Mouse (Mus musculus) spleen, adult 2 months (tissue): ENCODE measurements around the gene Agpat3.

Experiments
- CTCF ChIP-seq: fragments of 200-500 bp; IDR thresholded peaks from 2 replicates; pipeline ENCODE4 v1.5.1; 2011; ENCODE audit warnings: mild to moderate bottlenecking, inconsistent platforms; ENCODE audit not compliant: insufficient read depth, insufficient read length, insufficient replicate concordance; ENCODE audit errors: extremely low read depth
- POLR2A ChIP-seq: fragments of 200-500 bp; IDR thresholded peaks from 2 replicates; pipeline ENCODE4 v1.6.1; 2011; ENCODE audit warnings: low read depth, low read length, inconsistent platforms

DNA sequence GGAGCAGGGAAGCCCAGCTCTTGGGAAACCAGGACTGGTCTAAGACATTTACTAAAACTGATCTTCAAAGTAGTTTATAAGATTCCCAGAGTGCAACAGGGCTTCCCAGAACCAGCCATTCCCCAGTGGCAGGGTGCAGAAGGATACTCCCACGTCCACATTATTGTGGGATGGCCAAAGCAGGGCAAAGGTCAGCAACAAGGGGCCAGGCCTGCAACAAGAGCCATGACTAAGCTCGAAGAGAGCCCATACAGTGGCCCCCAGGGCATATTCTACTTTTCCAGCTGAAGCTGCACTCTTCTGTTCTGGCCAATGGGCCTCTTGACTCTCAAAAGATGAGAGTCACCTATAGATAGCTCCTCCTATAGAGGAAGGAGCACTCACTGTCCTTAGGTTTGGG is 43.7 kb downstream of the Agpat3 start:
- TF ChIP-seq CTCF (no peak), POLR2A (no peak)
